In the genomic region with DNA sequence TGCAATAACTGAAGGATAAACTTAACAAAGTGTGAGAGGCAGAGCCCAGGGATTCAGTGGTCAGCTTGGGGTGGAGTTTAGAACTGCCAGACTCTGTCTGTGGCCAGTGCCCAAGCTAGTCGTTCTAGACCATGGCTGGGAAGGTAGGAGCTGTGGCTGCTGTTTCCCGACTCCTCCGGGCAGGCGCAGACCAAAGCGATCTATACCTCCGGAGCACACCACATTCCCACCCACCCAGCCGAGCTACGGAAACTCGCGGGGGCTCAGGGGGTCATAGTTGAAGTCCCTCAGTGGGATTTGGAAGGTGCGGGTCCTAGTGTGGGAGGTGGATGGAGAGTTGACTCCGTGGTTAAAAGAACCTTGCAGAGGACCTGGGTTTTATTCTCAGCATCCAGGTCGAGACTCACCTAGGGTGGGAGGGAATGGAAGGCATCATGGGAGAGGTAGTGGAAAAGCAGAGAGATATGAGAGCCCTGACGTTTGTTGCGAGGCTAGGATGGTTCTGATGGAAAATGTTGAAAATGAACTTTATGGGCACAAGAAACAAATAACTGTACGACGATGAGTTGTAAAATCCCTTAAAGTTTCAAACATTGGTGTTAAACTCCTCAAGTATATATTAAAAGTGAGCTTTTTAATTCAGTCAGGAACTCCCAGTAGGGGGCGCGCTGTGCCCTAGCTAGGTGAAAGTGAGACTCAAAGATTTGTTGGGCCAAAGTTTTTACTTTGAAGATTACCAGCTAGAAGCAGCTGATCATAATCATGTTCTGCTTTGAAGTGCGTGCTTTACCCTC, we compare ENCODE assay signal across 8 mouse cellular contexts. TPM values are rescaled to one million over a fixed set of nuclear protein-coding genes. Genes with fewer than 3 reads are reported as not detected.
DNase-seq lines count a peak whose midpoint lies in the region; ATAC-seq and TF ChIP-seq lines count a peak whose summit lies in the region.

No protein-coding gene starts in this region.

- DNase-seq in ES-CJ7 (ENCODE audit: low read depth, low spot score) = peak; percentile 65
- DNase-seq in c-Kit-negative CD71-positive TER-119-positive erythroid progenitor cells, embryonic 14.5 days (ENCODE audit: low read depth, low spot score) = peak; percentile 13
- DNase-seq in kidney, postnatal 14 days = peak; percentile 75
- peak; percentile 25 to 36 (median 32) for DNase-seq in liver, embryonic 14.5 days (ENCODE audit: low read depth in 3 of 3, low spot score in 3 of 3)
- peak; percentile 66 for DNase-seq in neural tube, embryonic 11.5 days (ENCODE audit: low spot score)

- peak overlapping the region; percentile 75 for H3K4me2 ChIP-seq in heart, embryonic 16.5 days (ENCODE audit: low read depth, low read length)
- H3K4me2 ChIP-seq in liver, embryonic 14.5 days (ENCODE audit: low read depth) = peak overlapping the region; percentile 86
- peak overlapping the region; percentile 92 for H3K4me2 ChIP-seq in neural tube, embryonic 11.5 days (ENCODE audit: low read depth)

- WGBS in heart, embryonic 16.5 days = 1% methylated on average over 20 of the region's 20 CpGs
- WGBS in liver, embryonic 14.5 days (ENCODE audit: insufficient replicate concordance) = 1% methylated on average over 20 of the region's 20 CpGs
- 1% methylated on average over 20 of the region's 20 CpGs for WGBS in neural tube, embryonic 11.5 days

- TF ChIP-seq EP300 in liver, embryonic 14.5 days (IDR thresholded peaks at IDR 0.05; ENCODE audit: low read depth) = no peak

- no peaks in the 10 kb centered on the region for H3K36me3 ChIP-seq in heart, embryonic 16.5 days (ENCODE audit: control insufficient read depth, insufficient read depth)
- H3K36me3 ChIP-seq in liver, embryonic 14.5 days (replicated peaks; ENCODE audit: control insufficient read depth, insufficient read depth, low read depth) = no peaks in the 10 kb centered on the region
- H3K36me3 ChIP-seq in neural tube, embryonic 11.5 days (ENCODE audit: control insufficient read depth, insufficient read depth, low read length) = no peaks in the 10 kb centered on the region
- no peaks in the 10 kb centered on the region; the same call in 1 of the 2 replicates for H3K36me3 ChIP-seq in testis, adult 2 months (ENCODE audit: control insufficient read depth, insufficient read depth, low read length)

- peak overlapping the region; percentile 40 for H3K27ac ChIP-seq in heart, embryonic 16.5 days (ENCODE audit: low read length)
- no peak overlapping the region for H3K27ac ChIP-seq in liver, embryonic 14.5 days
- H3K27ac ChIP-seq in neural tube, embryonic 11.5 days (ENCODE audit: low read depth, low read length) = no peak overlapping the region
- peak overlapping the region; percentile 89 for H3K27ac ChIP-seq in testis, adult 2 months (ENCODE audit: control insufficient read depth, insufficient read depth, low read depth, low read length)

- 0 out of 2 replicates have a peak, but pooled peaks have one; percentile 30 for ATAC-seq in erythroid progenitor cell, adult 5-6 weeks (replicated peaks; ENCODE audit: low FRiP score, poor library complexity, severe bottlenecking)
- no peak for ATAC-seq in heart, embryonic 16.5 days (replicated peaks; ENCODE audit: extremely low read depth, insufficient read depth, low FRiP score)
- peak; percentile 10; the same call in 1 of the 2 replicates for ATAC-seq in liver, embryonic 14.5 days (ENCODE audit: insufficient read depth)
- ATAC-seq in neural tube, embryonic 11.5 days (ENCODE audit: insufficient read depth, low FRiP score, low TSS enrichment) = no peak

- H3K9me3 ChIP-seq in heart, embryonic 16.5 days (replicated peaks; ENCODE audit: control insufficient read depth, low read length) = no peaks in the 10 kb centered on the region
- no peaks in the 10 kb centered on the region for H3K9me3 ChIP-seq in liver, embryonic 14.5 days (ENCODE audit: control insufficient read depth, low read length)
- no peaks in the 10 kb centered on the region for H3K9me3 ChIP-seq in neural tube, embryonic 11.5 days (ENCODE audit: control insufficient read depth, low read length)

- TF ChIP-seq POLR2A in testis, adult 2 months (IDR thresholded peaks at IDR 0.05; ENCODE audit: control insufficient read depth, low read depth, low read length) = no peak

- no peaks in the 10 kb centered on the region for H3K27me3 ChIP-seq in heart, embryonic 16.5 days (ENCODE audit: control insufficient read depth, insufficient read depth, low read length)
- no peaks in the 10 kb centered on the region for H3K27me3 ChIP-seq in liver, embryonic 14.5 days (ENCODE audit: control insufficient read depth, insufficient read depth, low read length)
- no peaks in the 10 kb centered on the region for H3K27me3 ChIP-seq in neural tube, embryonic 11.5 days (ENCODE audit: control insufficient read depth, insufficient read depth, low read length)
- no peaks in the 10 kb centered on the region for H3K27me3 ChIP-seq in testis, adult 2 months (ENCODE audit: control insufficient read depth, insufficient read depth, low read length)

- H3K4me1 ChIP-seq in heart, embryonic 16.5 days (ENCODE audit: control insufficient read depth, insufficient read depth, low read length) = no peaks in the 10 kb centered on the region
- peaks cover 2 to 3% of the 10 kb centered on the region in 2 experiments; a peak in 2 of 4 replicates for H3K4me1 ChIP-seq in liver, embryonic 14.5 days (replicated peaks; ENCODE audit: control insufficient read depth in 2 of 2, insufficient read depth in 2 of 2, low read length in 1 of 2)
- H3K4me1 ChIP-seq in neural tube, embryonic 11.5 days (ENCODE audit: control insufficient read depth, insufficient read depth, low read length) = peaks cover 3% of the 10 kb centered on the region; the same call in 1 of the 2 replicates
- H3K4me1 ChIP-seq in testis, adult 2 months (ENCODE audit: control insufficient read depth, insufficient read depth, low read length) = peaks cover 4% of the 10 kb centered on the region

- peak; percentile 53 for TF ChIP-seq CTCF in liver, embryonic 14.5 days (IDR thresholded peaks at IDR 0.05; ENCODE audit: low read depth)
- no peak for TF ChIP-seq CTCF in testis, adult 2 months (IDR thresholded peaks at IDR 0.05; ENCODE audit: control insufficient read depth, insufficient read depth, insufficient replicate concordance, low read depth, low read length)

- peak overlapping the region; percentile 67 for H3K4me3 ChIP-seq in heart, embryonic 16.5 days (ENCODE audit: low read length)
- H3K4me3 ChIP-seq in liver, embryonic 14.5 days (ENCODE audit: insufficient read depth in 1 of 2, low read depth in 2 of 2, low read length in 2 of 2) = peak overlapping the region; percentile 56
- peak overlapping the region; percentile 50 for H3K4me3 ChIP-seq in neural tube, embryonic 11.5 days (ENCODE audit: low read depth, low read length)
- peak overlapping the region; percentile 98 for H3K4me3 ChIP-seq in testis, adult 2 months (ENCODE audit: control insufficient read depth, low read depth, low read length)

- peak overlapping the region; percentile 65 for H3K9ac ChIP-seq in heart, embryonic 16.5 days (ENCODE audit: low read length)
- peak overlapping the region; percentile 16; the same call in 1 of the 2 replicates for H3K9ac ChIP-seq in liver, embryonic 14.5 days (replicated peaks)
- peak overlapping the region; percentile 35; the same call in 1 of the 2 replicates for H3K9ac ChIP-seq in neural tube, embryonic 11.5 days (ENCODE audit: low read length)

RNA-seq across cellular contexts. Expression of gene Tspan9, which starts 57.6 kb away (rescaled TPM):
- not detected in 2 replicates for total RNA-seq in erythroid progenitor cell, adult 5-6 weeks (2015; ENCODE audit: low replicate concordance)
- 0.39 TPM in 1 of 2 replicates, not detected in the other for total RNA-seq in erythroid progenitor cell, adult 5-6 weeks (2017; ENCODE audit: low replicate concordance)
- polyA plus RNA-seq in heart, embryonic 16.5 days (2015; fragmentation: Nextera tagmentation; extraction: Ambion mirVana) = 138 and 151 TPM in 2 replicates
- 11.6 and 12.1 TPM in 2 replicates for polyA plus RNA-seq in liver, embryonic 14.5 days (2012; rRNA removed)
- polyA plus RNA-seq in liver, embryonic 14.5 days (2014; fragmentation: Nextera tagmentation; extraction: Ambion mirVana) = 15.5 and 17.2 TPM in 2 replicates
- 64.5 and 66.0 TPM in 2 replicates for polyA plus RNA-seq in neural tube, embryonic 11.5 days (2014; fragmentation: Nextera tagmentation; extraction: Ambion mirVana)
- 3.5 and 4.3 TPM in 2 replicates for polyA plus RNA-seq in testis, adult 2 months (2012; rRNA removed)

Comparison
In these comparisons a context has a peak if more than half of its experiments do, and no peak if none do; other contexts are left out.
1. DNase-seq: peak in every context shown above with its lines; median percentile 75 in kidney, postnatal 14 days; 66 in neural tube, embryonic 11.5 days; 65 in ES-CJ7; 32 in liver, embryonic 14.5 days; 13 in c-Kit-negative CD71-positive TER-119-positive erythroid progenitor cells, embryonic 14.5 days.
2. ATAC-seq: peak in erythroid progenitor cell, adult 5-6 weeks (single experiment) and liver, embryonic 14.5 days (single experiment); none in heart, embryonic 16.5 days (single experiment) and neural tube, embryonic 11.5 days (single experiment).
3. H3K27ac ChIP-seq: peak in heart, embryonic 16.5 days (single experiment) and testis, adult 2 months (single experiment); none in liver, embryonic 14.5 days (single experiment) and neural tube, embryonic 11.5 days (single experiment).
4. Peak in every context shown above with its lines, with median percentiles within 50 percentile points of each other: H3K4me2 ChIP-seq, H3K4me3 ChIP-seq and H3K9ac ChIP-seq.